Mouse (Mus musculus) embryo, embryonic 9.5 days (tissue): ENCODE measurements around the gene Tgfbr1.

Source experiments
- DNase-seq: peaks from one replicate; pipeline ENCODE4 v3.0.0-alpha.2; 2017; ENCODE audit errors: extremely low spot score

The Tgfbr1 gene

GRCm38 (mm10) chr4:47352803-47353388, at the start of gene Tgfbr1:
Gene Tgfbr1 (plus strand): TSS chr4:47353222.
- peak; percentile 99 for DNase-seq

GRCm38 (mm10) chr4:47303340-47303998, 49.6 kb upstream of the Tgfbr1 start:
- no peak for DNase-seq

- DNase-seq, result no peak
Measured at GRCm38 (mm10) chr4:47309886-47310625, 43.0 kb upstream of the Tgfbr1 start.

GRCm38 (mm10) chr4:47310812-47311211, 42.2 kb upstream of the Tgfbr1 start:
- DNase-seq, result no peak

GRCm38 (mm10) chr4:47311467-47311866, 41.6 kb upstream of the Tgfbr1 start:
- no peak for DNase-seq

GRCm38 (mm10) chr4:47311929-47312328, 41.1 kb upstream of the Tgfbr1 start:
- no peak for DNase-seq

GRCm38 (mm10) chr4:47312676-47313075, 40.3 kb upstream of the Tgfbr1 start:
- no peak for DNase-seq

- DNase-seq, result no peak
Measured at GRCm38 (mm10) chr4:47313710-47314410, 39.2 kb upstream of the Tgfbr1 start.

- DNase-seq, result no peak
Measured at GRCm38 (mm10) chr4:47315458-47315857, 37.6 kb upstream of the Tgfbr1 start.

- DNase-seq, result no peak
Measured at GRCm38 (mm10) chr4:47316432-47316831, 36.6 kb upstream of the Tgfbr1 start.

GRCm38 (mm10) chr4:47319561-47320321, 33.3 kb upstream of the Tgfbr1 start:
- no peak for DNase-seq

- no peak for DNase-seq
Measured at GRCm38 (mm10) chr4:47322315-47322714, 30.7 kb upstream of the Tgfbr1 start.

- no peak for DNase-seq
Measured at GRCm38 (mm10) chr4:47324206-47324605, 28.8 kb upstream of the Tgfbr1 start.

GRCm38 (mm10) chr4:47327782-47328181, 25.2 kb upstream of the Tgfbr1 start:
- no peak for DNase-seq

GRCm38 (mm10) chr4:47329285-47329684, 23.7 kb upstream of the Tgfbr1 start:
- no peak for DNase-seq

GRCm38 (mm10) chr4:47330378-47331052, 22.5 kb upstream of the Tgfbr1 start:
- DNase-seq, result no peak

GRCm38 (mm10) chr4:47332812-47333343, 20.1 kb upstream of the Tgfbr1 start:
- no peak for DNase-seq

GRCm38 (mm10) chr4:47333541-47333940, 19.5 kb upstream of the Tgfbr1 start:
- DNase-seq, result no peak

- DNase-seq, result no peak
Measured at GRCm38 (mm10) chr4:47336941-47337600, 16.0 kb upstream of the Tgfbr1 start.

GRCm38 (mm10) chr4:47342632-47343031, 10.4 kb upstream of the Tgfbr1 start:
- no peak for DNase-seq
